Mouse (Mus musculus): ENCODE measurements at regions not wholly inside any gene's neighbourhood (a gene's known extent, or its start where the extent isn't known, plus 50 kb on each side); places are given as distances from the start of the nearest gene placed in this dataset.

GRCm38 (mm10) chrX:10397257-10397656 is 87.7 kb upstream of the Tspan7 start:
- DNase-seq (ENCODE audit: low spot score in 2 of 2), result no peak
- Histone ChIP-seq H3K4me3 (no peak overlapping the region), H3K27ac (no peak overlapping the region)
- TF ChIP-seq CTCF (conservative IDR thresholded peaks at IDR 0.05), result no peak

- H3K4me3 ChIP-seq, result no peak overlapping the region
- TF ChIP-seq CTCF (conservative IDR thresholded peaks at IDR 0.05), result no peak
- peak overlapping the region; percentile 61; the same call in 1 of the 2 replicates for H3K27ac ChIP-seq
- DNase-seq (ENCODE audit: low spot score in 2 of 2), result peak in 1 of 2 experiments; percentile 34
These were observed 73.7 kb upstream of the Tspan7 start for GRCm38 (mm10) chrX:10411238-10411637.

GRCm38 (mm10) chrX:10422440-10422839 is 62.5 kb upstream of the Tspan7 start:
- DNase-seq (ENCODE audit: low spot score in 2 of 2), result no peak
- Histone ChIP-seq H3K4me3 (no peak overlapping the region), H3K27ac (no peak overlapping the region)
- TF ChIP-seq CTCF (conservative IDR thresholded peaks at IDR 0.05), result no peak

All from layer of hippocampus, adult 2 months (tissue).